Mouse (Mus musculus) ovary, adult 18-20 months (tissue): Measurements from ENCODE around the gene A430005L14Rik.

Experiments
- DNase-seq: peaks from one replicate; pipeline ENCODE4 v3.0.0; 2022; ENCODE audit warnings: low spot score, mixed read lengths

A430005L14Rik gene

GRCm38 (mm10) chr4:153974431-153975291 lies 17.6 kb downstream of the A430005L14Rik start, which contains the start of the genes Dffb and Cep104:
Gene Dffb, minus strand, starts transcription at chr4:153975126.
Gene Cep104, plus strand, starts transcription at chr4:153975194.
- peak; percentile 88 for DNase-seq

GRCm38 (mm10) chr4:153975292-153975662 lies 18.2 kb downstream of the A430005L14Rik start:
- no peak for DNase-seq

- DNase-seq: no peak
Observed at GRCm38 (mm10) chr4:153975768-153976167, 18.7 kb downstream of the A430005L14Rik start.

- no peak for DNase-seq
Observed at GRCm38 (mm10) chr4:153979243-153979642, 22.2 kb downstream of the A430005L14Rik start.

GRCm38 (mm10) chr4:153980470-153980869 lies 23.4 kb downstream of the A430005L14Rik start:
- DNase-seq: no peak

- no peak for DNase-seq
Observed at GRCm38 (mm10) chr4:153992715-153993114, 35.7 kb downstream of the A430005L14Rik start.

GRCm38 (mm10) chr4:153993505-153993904 lies 36.5 kb downstream of the A430005L14Rik start:
- no peak for DNase-seq

GRCm38 (mm10) chr4:154005488-154005887 lies 48.5 kb downstream of the A430005L14Rik start:
- no peak for DNase-seq

- DNase-seq: no peak
Observed at GRCm38 (mm10) chr4:154006264-154006663, 49.2 kb downstream of the A430005L14Rik start.

- DNase-seq: no peak
Observed at GRCm38 (mm10) chr4:154007759-154008158, 50.7 kb downstream of the A430005L14Rik start.

- no peak for DNase-seq
Observed at GRCm38 (mm10) chr4:154010907-154011645, 54.0 kb downstream of the A430005L14Rik start.
